Mouse (Mus musculus) myocyte (in vitro differentiated cells): ENCODE measurements around the gene Podn. TPM values are rescaled to one million over a fixed set of nuclear protein-coding genes. Genes with fewer than 3 reads are reported as not detected.

Experiments
- H3K27me3 ChIP-seq: one replicate; pipeline ENCODE4 v1.6.1; 2011; ENCODE audit not compliant: control insufficient read depth, insufficient read depth, insufficient read length
- H3K36me3 ChIP-seq: one replicate; pipeline ENCODE4 v1.6.1; 2011; ENCODE audit not compliant: control insufficient read depth, insufficient read depth
- H3K4me2 ChIP-seq: one replicate; pipeline ENCODE4 v1.6.1; 2011; ENCODE audit warnings: low read depth, control low read depth
- H3K4me3 ChIP-seq: one replicate; pipeline ENCODE4 v1.5.1; 2011; ENCODE audit warnings: mild to moderate bottlenecking, control low read depth, moderate library complexity
- H3K79me2 ChIP-seq: one replicate; pipeline ENCODE4 v1.6.1; 2011; ENCODE audit not compliant: control insufficient read depth, insufficient read depth
- H3ac ChIP-seq: one replicate; pipeline ENCODE4 v1.6.1; 2011; ENCODE audit not compliant: control insufficient read depth, insufficient read length
- CEBPB ChIP-seq: IDR thresholded peaks from 2 replicates; pipeline ENCODE4 v1.6.1; 2011; ENCODE audit warnings: mild to moderate bottlenecking, moderate library complexity; ENCODE audit not compliant: poor library complexity, insufficient read depth, severe bottlenecking
- E2F4 ChIP-seq: IDR thresholded peaks from one replicate; pipeline ENCODE4 v1.6.1; 2011; ENCODE audit warnings: mild to moderate bottlenecking, control low read depth, moderate library complexity; ENCODE audit not compliant: insufficient read depth
- MAX ChIP-seq: IDR thresholded peaks from one replicate; pipeline ENCODE4 v1.6.1; 2011; ENCODE audit warnings: low read depth, mild to moderate bottlenecking, control low read depth
- MYOD1 ChIP-seq, 3 experiments: IDR thresholded peaks; one replicate each; pipeline ENCODE4 v1.6.1; 2011; ENCODE audit warnings: control low read depth in 2 of 3, low read depth in 2 of 3, mild to moderate bottlenecking in 2 of 3, moderate library complexity in 1 of 3; ENCODE audit not compliant: insufficient read length in 2 of 3, control insufficient read depth in 1 of 3
- MYOG ChIP-seq, 3 experiments: IDR thresholded peaks; one replicate each; pipeline ENCODE4 v1.6.1; 2011; ENCODE audit warnings: control low read depth in 2 of 3, low read depth in 2 of 3, mild to moderate bottlenecking in 2 of 3; ENCODE audit not compliant: insufficient read length in 2 of 3, control insufficient read depth in 1 of 3, insufficient read depth in 1 of 3
- POLR2A ChIP-seq: IDR thresholded peaks from one replicate; pipeline ENCODE4 v1.6.1; 2011; ENCODE audit warnings: low read depth, mild to moderate bottlenecking, control low read depth, moderate library complexity; ENCODE audit not compliant: insufficient read length
- POLR2AphosphoS2 ChIP-seq: IDR thresholded peaks from one replicate; pipeline ENCODE4 v1.6.1; 2011; ENCODE audit warnings: low read depth, control low read depth; ENCODE audit not compliant: insufficient read length
- REST ChIP-seq: IDR thresholded peaks from one replicate; pipeline ENCODE4 v1.6.1; 2011; ENCODE audit warnings: mild to moderate bottlenecking, control low read depth, moderate library complexity; ENCODE audit not compliant: insufficient read depth, insufficient read length
- SRF ChIP-seq: IDR thresholded peaks from one replicate; pipeline ENCODE4 v1.6.1; 2011; ENCODE audit warnings: low read depth; ENCODE audit not compliant: control insufficient read depth, insufficient read length
- TCF12 ChIP-seq: IDR thresholded peaks from one replicate; pipeline ENCODE4 v1.6.1; 2011; ENCODE audit warnings: mild to moderate bottlenecking, control low read depth; ENCODE audit not compliant: poor library complexity, insufficient read depth, severe bottlenecking
- TCF3 ChIP-seq: IDR thresholded peaks from one replicate; pipeline ENCODE4 v1.6.1; 2011; ENCODE audit warnings: low read depth, control low read depth; ENCODE audit not compliant: insufficient read length
- USF1 ChIP-seq: IDR thresholded peaks from one replicate; pipeline ENCODE4 v1.6.1; 2011; ENCODE audit warnings: low read depth, mild to moderate bottlenecking, control low read depth, moderate library complexity
- polyA plus RNA-seq: library from polyadenylated mRNA; unstranded; fragments of >200 nt; fragmentation: generic; extraction: Trizol; gene quantifications from one replicate; pipeline ENCODE4 v1.2.1, GENCODE M21; 2012; ENCODE audit warnings: missing spikeins

Podn gene
- polyA plus RNA-seq, 1 experiment: 0.10 TPM

DNA sequence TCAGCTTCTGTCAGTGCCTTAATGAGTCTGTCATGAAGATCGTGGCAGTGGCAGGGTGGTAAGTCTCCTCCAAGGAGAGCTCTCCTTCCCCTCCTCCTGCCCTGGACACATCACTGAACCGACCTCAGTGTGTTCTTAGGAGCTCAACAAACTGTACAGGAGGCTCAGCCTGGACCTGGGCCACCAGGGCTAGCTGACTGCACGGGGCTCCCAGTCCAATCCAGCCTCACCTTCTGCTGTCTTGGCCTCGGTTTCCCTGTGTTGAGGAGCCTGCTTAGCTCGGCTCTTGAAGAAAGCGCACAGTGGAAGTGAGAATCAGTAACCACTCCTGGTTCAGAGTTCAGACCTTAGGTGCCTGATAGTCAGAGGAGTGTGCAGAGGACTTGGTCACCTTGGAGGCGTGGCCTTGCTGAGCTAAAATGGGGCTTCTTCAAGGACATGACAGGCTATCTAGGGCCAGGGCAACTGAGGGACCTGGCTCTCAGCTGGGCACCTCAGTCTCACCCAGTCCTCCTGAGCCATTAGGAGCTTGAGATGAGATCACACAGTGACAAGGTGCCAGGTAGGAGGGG, 88.6 kb downstream of the Podn start:
- Histone ChIP-seq H3K4me3 (no peak overlapping the region), H3ac (no peak overlapping the region), H3K27me3 (peaks cover 37% of the 10 kb centered on the region), H3K79me2 (no peaks in the 10 kb centered on the region), H3K36me3 (no peaks in the 10 kb centered on the region), H3K4me2 (no peak overlapping the region)
- TF ChIP-seq USF1 (no peak), CEBPB (no peak), TCF12 (no peak), MAX (no peak), SRF (no peak), POLR2A (no peak), E2F4 (no peak), REST (no peak), TCF3 (no peak), POLR2AphosphoS2 (no peak), MYOG (IDR thresholded peaks at IDR 0.05; ENCODE audit: control insufficient read depth in 1 of 3, insufficient read depth in 1 of 3, insufficient read length in 2 of 3, low read depth in 2 of 3) (no peak), MYOD1 (IDR thresholded peaks at IDR 0.05; ENCODE audit: control insufficient read depth in 1 of 3, insufficient read length in 2 of 3, low read depth in 2 of 3) (no peak)

DNA sequence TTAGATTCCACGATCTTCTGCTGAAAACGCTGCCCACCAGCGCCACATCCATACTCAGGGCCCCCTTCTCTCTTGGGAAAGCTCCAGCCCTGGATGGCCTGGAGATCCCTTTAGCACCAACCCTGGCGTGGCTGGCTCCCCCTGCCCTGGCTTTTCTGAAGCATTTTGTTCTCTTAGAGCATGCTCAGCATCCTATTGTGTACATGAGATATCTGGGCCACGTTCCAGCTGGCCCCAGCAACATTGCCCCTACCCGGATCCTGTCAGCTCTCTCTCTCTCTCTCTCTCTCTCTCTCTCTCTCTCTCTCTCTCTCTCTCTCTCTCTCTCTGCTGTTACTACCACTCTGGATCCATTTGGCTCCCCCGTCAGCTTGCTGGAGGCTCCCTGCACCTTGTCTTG, 90.9 kb downstream of the Podn start:
- Histone ChIP-seq H3ac (no peak overlapping the region), H3K36me3 (no peaks in the 10 kb centered on the region), H3K27me3 (peaks cover 37% of the 10 kb centered on the region), H3K4me2 (no peak overlapping the region), H3K4me3 (no peak overlapping the region), H3K79me2 (no peaks in the 10 kb centered on the region)
- TF ChIP-seq POLR2AphosphoS2 (no peak), USF1 (no peak), E2F4 (no peak), POLR2A (no peak), MYOD1 (IDR thresholded peaks at IDR 0.05; ENCODE audit: control insufficient read depth in 1 of 3, insufficient read length in 2 of 3, low read depth in 2 of 3) (no peak), SRF (no peak), MAX (no peak), CEBPB (no peak), REST (no peak), TCF12 (no peak), MYOG (IDR thresholded peaks at IDR 0.05; ENCODE audit: control insufficient read depth in 1 of 3, insufficient read depth in 1 of 3, insufficient read length in 2 of 3, low read depth in 2 of 3) (no peak)

GRCm38 (mm10) chr4:107999380-107999779, 96.9 kb downstream of the Podn start:
- no peak overlapping the region for H3ac ChIP-seq
- no peak overlapping the region for H3K4me2 ChIP-seq
- no peak overlapping the region for H3K4me3 ChIP-seq
- H3K36me3 ChIP-seq: no peaks in the 10 kb centered on the region
- no peaks in the 10 kb centered on the region for H3K79me2 ChIP-seq
- TF ChIP-seq USF1 (no peak), SRF (no peak), POLR2AphosphoS2 (no peak), MYOD1 (IDR thresholded peaks at IDR 0.05; ENCODE audit: control insufficient read depth in 1 of 3, insufficient read length in 2 of 3, low read depth in 2 of 3) (no peak), MAX (no peak), TCF12 (no peak)
- peaks cover 2% of the 10 kb centered on the region for H3K27me3 ChIP-seq

- Histone ChIP-seq H3K79me2 (no peaks in the 10 kb centered on the region), H3K4me3 (no peak overlapping the region), H3K4me2 (no peak overlapping the region), H3K27me3 (no peaks in the 10 kb centered on the region), H3ac (no peak overlapping the region), H3K36me3 (no peaks in the 10 kb centered on the region)
- TF ChIP-seq MYOG (IDR thresholded peaks at IDR 0.05; ENCODE audit: control insufficient read depth in 1 of 3, insufficient read depth in 1 of 3, insufficient read length in 2 of 3, low read depth in 2 of 3): no peak
- no peak for TF ChIP-seq POLR2AphosphoS2
- TF ChIP-seq MYOD1 (IDR thresholded peaks at IDR 0.05; ENCODE audit: control insufficient read depth in 1 of 3, insufficient read length in 2 of 3, low read depth in 2 of 3): no peak
- TF ChIP-seq E2F4: no peak
- no peak for TF ChIP-seq TCF3
- TF ChIP-seq USF1: no peak
- TF ChIP-seq MAX: no peak
- TF ChIP-seq TCF12: no peak
- no peak for TF ChIP-seq REST
- no peak for TF ChIP-seq SRF
- no peak for TF ChIP-seq POLR2A
- no peak for TF ChIP-seq CEBPB
Measured at GRCm38 (mm10) chr4:107998641-107999332, 97.5 kb downstream of the Podn start.
